Mouse (Mus musculus): Measurements from ENCODE around the gene Anapc11. TPM values are rescaled to one million over a fixed set of nuclear protein-coding genes. Genes with fewer than 3 reads are reported as not detected.

Gene Anapc11
- total and polyA plus RNA-seq, 3 experiments, result 57.0 to 145 (median 108) TPM

- no peaks in the 10 kb centered on the region for H3K9me3 ChIP-seq (replicated peaks; ENCODE audit: low read length)
- peaks cover 25 to 56% of the 10 kb centered on the region in 2 experiments for H3K4me1 ChIP-seq (ENCODE audit: control insufficient read depth in 1 of 2, insufficient read depth in 2 of 2)
- dilution Hi-C loops (cut with MboI; ENCODE audit: extremely low pct_ligation_motif_present, extremely low pct_unique_long_range_greater_than_20kb, low sequenced_read_pairs), result no loop called here
- no peaks in the 10 kb centered on the region for H3K27me3 ChIP-seq (replicated peaks)
- peak within 1 kb of the TSS; percentile 57 to 70 (median 66) for H3K4me3 ChIP-seq (replicated peaks in 1 of 3; ENCODE audit: low read depth in 2 of 3, low read length in 2 of 3, poor library complexity in 1 of 3)
- peaks cover 15 to 33% of the 10 kb centered on the region in 2 experiments for H3K36me3 ChIP-seq (replicated peaks in 1 of 2; ENCODE audit: control insufficient read depth in 1 of 2, insufficient read depth in 1 of 2, low read length in 1 of 2)
- H3K79me2 ChIP-seq (replicated peaks; ENCODE audit: control insufficient read depth, extremely low read depth, insufficient read depth, poor library complexity, severe bottlenecking), result no peaks in the 10 kb centered on the region
- H3K27ac ChIP-seq (ENCODE audit: insufficient read depth, low read depth), result peak within 1 kb of the TSS; percentile 35; the same call in 1 of the 2 replicates
- peak within 1 kb of the TSS; percentile 75 for H3K4me2 ChIP-seq (ENCODE audit: insufficient read depth, low read depth, poor library complexity, severe bottlenecking)
- in situ Hi-C loops (cut with MboI; ENCODE audit: low pct_ligation_motif_present, low pct_unique_long_range_greater_than_20kb, low sequenced_read_pairs), result no loop called here
- H3K9ac ChIP-seq (ENCODE audit: insufficient read depth, low read depth), result peak within 1 kb of the TSS; percentile 79
- DNase-seq (ENCODE audit: extremely low read depth), result peak; percentile 98
- TF ChIP-seq MXI1 (IDR thresholded peaks at IDR 0.05; ENCODE audit: low read depth, low read length) (peak; percentile 97), CHD1 (IDR thresholded peaks at IDR 0.05; ENCODE audit: low read depth, low read length) (no peak), GABPA (IDR thresholded peaks at IDR 0.05; ENCODE audit: insufficient replicate concordance, low read depth, low read length) (no peak), KAT2A (IDR thresholded peaks at IDR 0.05; ENCODE audit: insufficient replicate concordance, low read length) (0 out of 2 replicates have a peak, but pooled peaks have one; percentile 45), NRF1 (IDR thresholded peaks at IDR 0.05; ENCODE audit: low read depth, low read length) (0 out of 2 replicates have a peak, but pooled peaks have one; percentile 33), MYC (IDR thresholded peaks at IDR 0.05; ENCODE audit: low read depth, low read length) (peak; percentile 98), JUND (conservative IDR thresholded peaks at IDR 0.05; ENCODE audit: low read depth, low read length) (peak; percentile 64), MEF2A (IDR thresholded peaks at IDR 0.05; ENCODE audit: borderline replicate concordance, low read depth, low read length) (peak; percentile 24; the same call in 1 of the 2 replicates), ETS1 (conservative IDR thresholded peaks at IDR 0.05; ENCODE audit: low read depth, low read length) (0 out of 2 replicates have a peak, but pooled peaks have one; percentile 12), E2F4 (IDR thresholded peaks at IDR 0.05; ENCODE audit: insufficient replicate concordance, low read depth, low read length) (0 out of 2 replicates have a peak, but pooled peaks have one; percentile 71), RAD21 (IDR thresholded peaks at IDR 0.05; ENCODE audit: low read depth, low read length) (no peak), MAZ (IDR thresholded peaks at IDR 0.05; ENCODE audit: low read depth, low read length) (peak; percentile 70; the same call in 1 of the 2 replicates), HCFC1 (IDR thresholded peaks at IDR 0.05; ENCODE audit: low read depth, low read length) (peak; percentile 35), JUN (IDR thresholded peaks at IDR 0.05; ENCODE audit: insufficient read depth, low read depth, low read length) (no peak), BHLHE40 (IDR thresholded peaks at IDR 0.05; ENCODE audit: low read depth, low read length) (0 out of 2 replicates have a peak, but pooled peaks have one; percentile 19), NELFE (IDR thresholded peaks at IDR 0.05; ENCODE audit: low read depth, low read length) (peak; percentile 94), TCF12 (IDR thresholded peaks at IDR 0.05; ENCODE audit: low read depth, low read length) (peak; percentile 83), TBP (conservative IDR thresholded peaks at IDR 0.05; ENCODE audit: low read depth, low read length) (peak; percentile 83), ELF1 (IDR thresholded peaks at IDR 0.05; ENCODE audit: low read depth, low read length) (no peak), ZNF384 (IDR thresholded peaks at IDR 0.05; ENCODE audit: low read depth, low read length) (no peak), ZC3H11A (IDR thresholded peaks at IDR 0.05; ENCODE audit: low read depth, low read length) (no peak), IRF4 (IDR thresholded peaks at IDR 0.05; ENCODE audit: low read depth, low read length) (peak; percentile 50), POLR2A (IDR thresholded peaks at IDR 0.05; ENCODE audit: low read depth, low read length) (peak; percentile 90), RCOR1 (conservative IDR thresholded peaks at IDR 0.05; ENCODE audit: low read depth, low read length) (no peak; the same call in 1 of the 2 replicates), MAX (IDR thresholded peaks at IDR 0.05; ENCODE audit: low read length) (peak; percentile 97), SMC3 (IDR thresholded peaks at IDR 0.05; ENCODE audit: low read depth, low read length) (no peak), MAFK (IDR thresholded peaks at IDR 0.05; ENCODE audit: insufficient replicate concordance, low read length) (no peak), CHD2 (IDR thresholded peaks at IDR 0.05; ENCODE audit: low read length) (peak; percentile 61), USF1 (IDR thresholded peaks at IDR 0.05; ENCODE audit: low read depth, low read length) (peak; percentile 3; the same call in 1 of the 2 replicates), POLR2AphosphoS2 (IDR thresholded peaks at IDR 0.05; ENCODE audit: low read depth, low read length) (peak; percentile 94; the same call in 1 of the 2 replicates), PAX5 (IDR thresholded peaks at IDR 0.05; ENCODE audit: low read length) (no peak), ZMIZ1 (IDR thresholded peaks at IDR 0.05; ENCODE audit: low read depth, low read length) (peak; percentile 92), SIN3A (IDR thresholded peaks at IDR 0.05; ENCODE audit: low read length) (peak; percentile 95)
Observed at GRCm38 (mm10) chr11:120643601-120643987, 45.4 kb downstream of the Anapc11 start, which contains the start of gene Pycr1. TSS of gene Pycr1 (minus strand) at chr11:120643769.

Data from CH12.LX (cell line).